Mouse (Mus musculus): ENCODE data around the gene Wrb.
"Not testable (repeated sequence)": the region's sequence is repeated elsewhere in the genome, so short reads cannot be mapped to it uniquely, and the experiment has no call there.

Gene Wrb

GRCm38 (mm10) chr16:96145110-96145800 lies at the start of gene Wrb:
Wrb (plus strand) TSS chr16:96145407.
- peak; percentile 99 for DNase-seq (ENCODE audit: low read depth, low spot score)

- DNase-seq (ENCODE audit: low read depth, low spot score): no peak
These were observed 49.2 kb upstream of the Wrb start for GRCm38 (mm10) chr16:96095966-96096365.

GRCm38 (mm10) chr16:96097811-96098210 lies 47.4 kb upstream of the Wrb start:
- not testable (repeated sequence) for DNase-seq (ENCODE audit: low read depth, low spot score)

DNA sequence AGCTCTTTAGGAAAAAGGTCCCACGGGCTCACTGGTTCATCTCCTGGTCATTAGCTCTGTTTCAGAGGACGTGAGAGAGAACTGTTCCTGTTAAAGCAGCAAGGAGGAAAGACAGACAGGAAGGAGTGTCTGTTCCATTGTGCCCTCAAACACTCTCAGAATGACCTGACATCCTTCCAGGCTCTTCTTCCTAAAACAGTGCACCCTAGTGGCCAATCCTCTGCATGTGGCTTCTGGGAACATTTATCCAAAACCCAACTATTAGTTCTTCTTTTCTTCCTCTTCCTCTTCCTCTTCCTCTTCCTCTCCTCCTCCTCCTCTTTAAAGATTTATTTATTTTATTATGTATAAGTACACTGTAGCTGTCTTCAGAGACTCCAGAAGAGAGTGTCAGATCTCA lies 42.2 kb upstream of the Wrb start:
- DNase-seq (ENCODE audit: low read depth, low spot score): no peak

DNA sequence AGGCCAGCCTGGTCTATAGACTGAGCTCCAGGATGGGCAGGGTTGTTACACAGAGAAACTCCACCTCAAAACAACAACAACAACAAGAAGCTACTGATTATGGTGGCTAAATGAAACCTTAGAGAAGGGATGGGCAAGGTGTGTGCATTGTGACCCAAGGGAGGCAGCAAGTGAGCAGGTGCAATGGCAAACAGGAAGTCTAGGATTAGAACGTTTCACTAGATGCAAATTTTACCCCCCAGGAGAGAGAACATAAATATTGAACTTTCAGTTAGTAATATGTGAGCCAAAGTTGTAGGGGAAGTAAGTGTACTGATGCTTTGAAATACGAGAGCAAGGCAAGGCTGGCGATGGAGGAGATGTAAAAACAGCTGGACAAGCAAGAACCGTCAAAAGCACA lies 35.5 kb upstream of the Wrb start:
- no peak for DNase-seq (ENCODE audit: low read depth, low spot score)

DNA sequence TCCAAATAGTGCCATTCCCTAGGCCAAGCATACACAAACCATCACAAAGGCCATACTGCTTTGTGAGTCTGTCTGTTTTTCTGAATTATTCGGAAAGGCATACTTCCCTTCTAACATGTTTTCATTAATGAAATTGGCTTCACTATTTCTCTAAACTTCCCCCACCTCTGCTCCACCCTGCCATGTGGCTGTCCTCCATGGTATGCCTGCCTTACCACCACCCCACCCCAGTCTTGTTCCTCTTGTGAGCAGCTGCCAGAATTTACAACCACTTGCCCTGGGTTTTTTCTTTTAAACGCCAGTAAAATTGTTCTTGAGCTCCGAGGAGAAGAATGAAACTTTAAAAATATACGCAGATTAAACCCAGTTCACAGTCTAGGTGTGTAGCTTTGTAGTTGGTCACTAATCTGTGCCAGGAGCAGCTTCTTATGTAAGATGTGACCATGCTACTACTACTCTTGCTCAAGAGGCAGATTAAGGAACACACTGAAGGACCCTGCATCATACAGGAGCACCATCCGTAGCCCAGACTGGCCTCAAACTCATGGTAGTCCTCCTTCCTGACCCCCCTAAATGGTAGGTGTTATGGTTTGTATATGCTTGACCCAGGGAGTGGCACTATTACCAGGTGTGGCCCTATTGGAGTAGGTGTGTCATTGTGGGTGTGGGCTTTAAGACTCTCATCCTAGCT lies 34.4 kb upstream of the Wrb start:
- DNase-seq (ENCODE audit: low read depth, low spot score): no peak

GRCm38 (mm10) chr16:96112769-96113168 lies 32.4 kb upstream of the Wrb start:
- no peak for DNase-seq (ENCODE audit: low read depth, low spot score)

- no peak for DNase-seq (ENCODE audit: low read depth, low spot score)
These were observed 30.5 kb upstream of the Wrb start for GRCm38 (mm10) chr16:96114729-96115128.

GRCm38 (mm10) chr16:96120022-96120623 lies 25.1 kb upstream of the Wrb start:
- no peak for DNase-seq (ENCODE audit: low read depth, low spot score)

DNA sequence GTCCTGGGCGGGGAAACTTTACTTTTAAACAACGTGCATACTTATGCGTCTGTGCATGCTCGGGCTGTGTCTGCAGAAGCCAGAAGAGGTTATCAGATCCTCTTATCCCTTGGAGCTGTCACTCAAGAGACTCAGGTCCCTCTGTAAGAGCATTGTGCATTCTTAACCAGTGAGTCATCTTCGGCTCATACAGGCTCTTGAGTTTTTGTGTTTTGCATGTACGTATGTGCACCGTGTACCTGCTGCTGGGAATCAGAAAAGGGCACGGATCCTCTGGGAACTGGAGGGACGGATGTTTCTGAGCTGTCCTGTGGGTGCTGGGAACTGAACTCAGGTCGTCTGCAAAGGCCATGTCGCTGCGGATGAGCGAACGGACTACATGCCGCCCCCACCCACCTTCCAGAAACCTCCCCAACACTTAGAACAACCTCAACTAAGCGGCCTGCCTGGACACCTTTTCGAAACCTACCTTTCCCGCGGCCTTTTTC lies 18.5 kb upstream of the Wrb start:
- DNase-seq (ENCODE audit: low read depth, low spot score): no peak

GRCm38 (mm10) chr16:96127288-96127656 lies 17.9 kb upstream of the Wrb start:
- DNase-seq (ENCODE audit: low read depth, low spot score): peak; percentile 57

DNA sequence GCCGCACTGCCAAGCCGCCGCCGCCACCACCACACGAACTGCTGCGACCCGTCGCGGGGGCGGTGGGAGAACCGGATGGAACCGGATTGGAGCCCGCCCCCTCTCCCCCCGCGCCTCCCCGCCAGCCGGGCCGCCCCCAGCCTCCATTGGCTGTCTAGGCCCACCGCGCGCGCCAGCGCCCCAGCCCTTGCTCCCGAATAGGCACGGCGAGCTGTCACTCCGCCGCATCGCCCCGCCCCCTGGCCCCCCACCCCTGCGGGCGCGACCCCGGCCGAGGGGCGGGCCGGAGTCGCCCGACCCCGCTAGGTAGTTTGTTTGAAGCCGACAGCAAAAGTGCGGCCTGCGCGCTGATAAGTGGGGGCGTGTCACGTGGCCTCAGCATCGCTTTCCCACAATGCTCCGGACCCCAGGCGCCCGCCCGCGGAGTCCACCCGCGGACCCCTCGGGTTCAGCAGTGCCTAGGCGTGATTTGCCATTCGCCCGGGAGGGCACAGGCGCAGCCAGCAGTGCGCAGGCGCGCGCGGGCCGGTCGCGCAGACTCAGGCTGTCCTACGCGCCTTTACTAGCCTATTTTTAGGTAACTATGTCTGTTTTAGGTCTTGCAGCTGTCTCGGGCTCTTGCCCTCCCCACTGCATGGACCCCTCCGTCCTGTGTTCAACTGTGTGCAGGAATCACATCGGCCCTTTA lies 17.4 kb upstream of the Wrb start, which contains the start of gene Hmgn1:
Gene Hmgn1, minus strand, starts transcription at position 73 of the 688 bp plus-strand sequence.
- DNase-seq (ENCODE audit: low read depth, low spot score): peak; percentile 95

DNA sequence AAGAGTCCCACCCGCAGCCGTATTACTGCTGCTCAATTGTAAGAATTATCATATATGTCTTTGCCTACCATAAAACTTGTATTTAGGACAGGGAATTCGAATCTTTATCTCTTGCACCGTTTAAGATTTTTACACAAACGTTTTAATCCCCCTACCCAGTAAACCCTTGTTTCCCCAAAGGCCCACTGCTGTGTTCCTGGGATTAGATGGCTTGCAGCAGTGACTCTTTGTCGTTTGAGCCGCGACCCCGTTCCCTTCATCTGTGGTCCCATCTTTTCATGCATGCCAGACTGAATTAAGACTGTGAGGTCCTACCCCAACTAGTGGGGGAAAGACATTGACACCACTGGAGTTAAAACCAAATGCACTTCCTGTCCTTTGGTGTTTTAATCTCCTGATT lies 16.7 kb upstream of the Wrb start:
- DNase-seq (ENCODE audit: low read depth, low spot score): no peak

DNA sequence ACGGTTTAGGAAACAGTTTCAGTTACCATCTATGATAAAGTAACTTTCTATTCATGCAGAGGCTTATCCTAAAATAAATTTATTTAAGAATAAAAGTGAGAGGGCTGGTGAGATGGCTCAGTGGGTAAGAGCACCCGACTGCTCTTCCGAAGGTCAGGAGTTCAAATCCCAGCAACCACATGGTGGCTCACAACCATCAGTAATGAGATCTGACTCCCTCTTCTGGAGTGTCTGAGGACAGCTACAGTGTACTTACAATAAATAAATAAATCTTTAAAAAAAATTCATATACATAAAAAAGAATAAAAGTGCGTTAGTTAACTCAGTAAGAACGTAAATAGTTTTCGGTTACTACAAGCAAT lies 478 bp upstream of the Wrb start:
- not testable (repeated sequence) for DNase-seq (ENCODE audit: low read depth, low spot score)

DNA sequence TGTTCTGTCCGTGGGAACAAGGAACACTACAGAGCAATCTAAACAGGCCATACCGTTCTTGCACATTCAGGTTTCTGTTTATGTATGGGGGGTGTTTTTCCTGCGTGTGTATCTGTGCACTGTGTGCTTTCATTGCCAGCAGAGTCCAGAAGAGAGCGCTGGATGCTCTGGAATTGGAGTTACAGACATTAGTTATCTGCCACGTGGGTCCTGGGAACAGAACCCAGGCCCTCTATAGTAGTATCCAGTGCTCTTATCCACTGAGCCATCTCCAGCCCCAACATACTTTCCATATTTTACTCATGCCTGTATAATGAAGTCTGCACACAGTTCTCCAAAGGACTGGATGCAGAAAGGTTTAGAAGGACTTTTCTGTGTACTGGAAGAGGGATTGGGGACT lies 607 bp downstream of the Wrb start:
- DNase-seq (ENCODE audit: low read depth, low spot score): no peak

- DNase-seq (ENCODE audit: low read depth, low spot score): no peak
These were observed 3.6 kb downstream of the Wrb start for GRCm38 (mm10) chr16:96148834-96149233.

DNA sequence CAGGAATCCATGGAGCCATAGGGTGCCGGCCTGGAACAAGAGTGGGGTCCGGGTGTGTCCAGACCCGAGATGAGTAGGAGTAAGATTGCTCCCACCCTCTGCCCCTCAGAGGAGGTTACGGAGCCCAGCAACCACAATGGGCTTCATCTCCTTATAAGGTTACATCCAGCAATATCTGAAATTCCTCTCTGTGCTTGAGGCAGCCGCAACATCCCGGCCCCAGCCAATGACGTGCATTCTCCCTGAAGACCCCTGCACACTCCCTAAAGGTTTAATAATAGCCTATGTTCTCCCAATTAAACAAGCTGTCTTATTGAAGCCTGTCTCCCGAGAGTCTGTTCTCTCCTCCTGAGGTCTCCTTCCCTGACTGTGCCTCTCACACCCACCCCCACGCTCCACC lies 4.1 kb downstream of the Wrb start:
- DNase-seq (ENCODE audit: low read depth, low spot score): no peak

DNA sequence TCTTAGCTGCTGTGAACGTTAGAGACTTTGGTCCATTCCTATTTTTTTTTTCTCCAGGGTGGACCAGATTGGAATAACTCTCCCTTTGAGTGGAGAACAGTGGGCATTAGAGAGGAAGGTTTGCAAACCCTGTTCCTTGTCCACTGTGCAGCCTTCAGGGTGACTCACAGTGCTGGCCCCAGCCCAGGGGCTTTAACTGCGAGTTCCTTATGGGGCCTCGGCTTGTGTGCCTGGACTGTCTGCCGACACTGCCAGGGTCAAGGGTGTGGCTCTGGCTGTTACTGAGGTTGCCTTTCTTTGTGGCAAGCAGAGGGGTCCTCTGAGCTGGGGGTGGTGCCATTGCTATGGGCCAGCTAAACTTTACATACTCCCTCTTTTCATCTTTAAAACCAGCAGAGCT lies 5.8 kb downstream of the Wrb start:
- DNase-seq (ENCODE audit: low read depth, low spot score): no peak

DNA sequence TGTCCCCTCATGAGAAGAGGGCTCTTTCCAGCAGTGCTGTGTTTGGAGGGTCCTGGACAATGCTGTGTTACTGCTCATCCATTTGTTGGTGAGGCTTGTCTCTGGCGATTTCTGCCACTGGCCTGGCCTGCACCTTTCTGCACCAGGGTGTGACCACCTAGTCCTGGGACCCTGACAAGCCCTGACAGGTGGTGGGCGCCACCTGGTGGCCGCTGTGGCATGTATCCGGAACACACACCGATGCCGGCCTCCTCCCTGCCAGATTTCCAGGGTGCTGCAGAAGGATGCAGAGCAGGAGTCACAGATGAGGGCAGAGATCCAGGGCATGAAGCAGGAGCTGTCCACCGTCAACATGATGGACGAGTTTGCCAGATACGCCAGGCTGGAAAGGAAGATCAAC lies 6.3 kb downstream of the Wrb start:
- DNase-seq (ENCODE audit: low read depth, low spot score): no peak

DNA sequence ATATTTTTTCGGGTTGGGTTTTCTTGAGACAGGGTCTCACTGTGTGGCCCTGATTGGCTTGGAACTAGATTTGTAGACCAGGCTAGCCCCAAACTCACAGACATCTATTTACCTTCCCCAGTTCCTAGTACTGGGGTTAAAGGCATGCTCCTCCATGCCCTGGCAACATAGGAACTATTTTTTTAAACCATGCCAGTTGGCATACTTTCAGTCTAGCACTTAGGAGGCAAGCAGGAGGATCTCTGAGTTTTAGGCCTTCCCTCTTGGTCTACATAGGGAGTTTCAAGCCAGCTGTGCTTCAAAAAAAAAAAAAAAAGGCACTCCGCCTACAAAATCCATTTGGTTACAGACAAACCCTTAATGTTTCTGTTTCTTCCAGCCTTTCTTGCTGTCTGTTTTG lies 9.3 kb downstream of the Wrb start:
- no peak for DNase-seq (ENCODE audit: low read depth, low spot score)

DNA sequence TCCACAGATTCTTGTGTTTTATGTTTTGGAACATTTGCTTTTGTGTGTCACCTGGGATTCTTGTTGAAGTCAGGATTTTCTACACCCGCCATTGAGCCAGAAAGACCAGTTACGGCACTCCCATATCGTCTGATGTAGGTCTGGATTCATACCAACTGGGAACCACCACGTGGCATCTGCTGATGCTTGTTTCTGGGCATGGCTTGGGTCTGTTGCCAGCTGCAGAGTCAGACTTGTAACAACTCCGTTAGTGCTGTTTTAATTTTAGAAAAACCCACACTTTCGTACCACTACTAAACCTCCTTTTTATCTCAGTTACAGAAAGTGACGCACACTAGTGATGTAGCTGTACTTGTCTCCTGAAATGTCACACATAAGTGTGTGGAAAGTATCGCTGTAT lies 10.8 kb downstream of the Wrb start:
- no peak for DNase-seq (ENCODE audit: low read depth, low spot score)

DNA sequence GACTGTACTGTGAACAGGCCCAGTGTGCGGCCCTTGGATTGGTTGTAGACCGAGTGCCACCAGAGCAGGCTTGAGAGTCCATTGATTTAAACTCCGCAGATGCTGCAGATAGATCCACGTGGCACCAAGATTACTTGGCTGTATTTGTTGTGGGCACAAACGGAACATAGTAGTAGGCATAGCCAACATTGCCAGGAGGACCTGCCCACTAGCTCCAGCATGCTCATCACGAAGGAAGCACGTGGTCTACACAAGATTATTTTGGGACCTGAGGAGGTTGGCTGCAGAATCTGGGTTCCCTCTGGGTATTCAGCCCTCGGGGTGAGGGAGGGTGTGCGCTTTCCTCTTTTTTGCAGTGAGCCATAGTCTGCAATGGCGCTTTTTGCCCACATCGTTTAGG lies 12.0 kb downstream of the Wrb start:
- no peak for DNase-seq (ENCODE audit: low read depth, low spot score)
